Mouse (Mus musculus): ENCODE measurements at regions not wholly inside any gene's neighbourhood (a gene's known extent, or its start where the extent isn't known, plus 50 kb on each side); places are given as distances from the start of the nearest gene placed in this dataset.
A peak's percentile ranks its signal among the peaks of the same experiment; 100 is the strongest.

GRCm38 (mm10) chr3:3000199-3000598 lies 2750.4 kb upstream of the Gm8797 start:
- no peak for ATAC-seq (ENCODE audit: insufficient number of reproducible peaks, low FRiP score, low TSS enrichment)

GRCm38 (mm10) chr3:3001224-3001623 lies 2749.4 kb upstream of the Gm8797 start:
- no peak for ATAC-seq (ENCODE audit: insufficient number of reproducible peaks, low FRiP score, low TSS enrichment)

GRCm38 (mm10) chr3:3001639-3002038 lies 2749.0 kb upstream of the Gm8797 start:
- ATAC-seq (ENCODE audit: insufficient number of reproducible peaks, low FRiP score, low TSS enrichment), result peak; percentile 75

- no peak for ATAC-seq (ENCODE audit: insufficient number of reproducible peaks, low FRiP score, low TSS enrichment)
Measured at GRCm38 (mm10) chr3:3003425-3003824, 2747.2 kb upstream of the Gm8797 start.

GRCm38 (mm10) chr3:3011111-3011510 lies 2739.5 kb upstream of the Gm8797 start:
- ATAC-seq (ENCODE audit: insufficient number of reproducible peaks, low FRiP score, low TSS enrichment), result no peak

GRCm38 (mm10) chr3:3012951-3013350 lies 2737.7 kb upstream of the Gm8797 start:
- no peak for ATAC-seq (ENCODE audit: insufficient number of reproducible peaks, low FRiP score, low TSS enrichment)

GRCm38 (mm10) chr3:3014978-3015377 lies 2735.6 kb upstream of the Gm8797 start:
- peak; percentile 66; the same call in 1 of the 2 replicates for ATAC-seq (ENCODE audit: insufficient number of reproducible peaks, low FRiP score, low TSS enrichment)

- no peak for ATAC-seq (ENCODE audit: insufficient number of reproducible peaks, low FRiP score, low TSS enrichment)
Measured at GRCm38 (mm10) chr3:3016572-3016971, 2734.0 kb upstream of the Gm8797 start.

- ATAC-seq (ENCODE audit: insufficient number of reproducible peaks, low FRiP score, low TSS enrichment), result no peak
Measured at GRCm38 (mm10) chr3:3032793-3033192, 2717.8 kb upstream of the Gm8797 start.

All from cerebellum, adult (tissue).